Mouse (Mus musculus) liver, embryonic 16.5 days (tissue): ENCODE results near the gene Bysl. TPM values are rescaled to one million over a fixed set of nuclear protein-coding genes. Genes with fewer than 3 reads are reported as not detected.

Experiments used
- ATAC-seq: fragments of 200-750 bp; cut with Nextera tagmentation; 2 replicates; pipeline ENCODE4 v1.8.0; 2017; ENCODE audit warnings: low read depth, mild to moderate bottlenecking, moderate number of reproducible peaks, moderate library complexity
- H3K27ac ChIP-seq: fragments of 300-500 bp; sonication (generic); 2 replicates; pipeline ENCODE4 v1.5.1; 2014; ENCODE audit warnings: mild to moderate bottlenecking, low read length
- H3K27me3 ChIP-seq: fragments of 300-500 bp; sonication (generic); 2 replicates; pipeline ENCODE4 v1.6.1; 2014; ENCODE audit warnings: low read depth, low read length, mixed read lengths; ENCODE audit not compliant: control insufficient read depth, insufficient read depth
- H3K36me3 ChIP-seq: fragments of 300-500 bp; sonication (generic); 2 replicates; pipeline ENCODE4 v1.6.1; 2014; ENCODE audit warnings: mild to moderate bottlenecking; ENCODE audit not compliant: control insufficient read depth, insufficient read depth
- H3K4me1 ChIP-seq: fragments of 300-500 bp; sonication (generic); 2 replicates; pipeline ENCODE4 v1.6.1; 2014; ENCODE audit warnings: low read depth, low read length, mixed read lengths; ENCODE audit not compliant: control insufficient read depth
- H3K4me2 ChIP-seq: fragments of 300-500 bp; sonication (generic); 2 replicates; pipeline ENCODE4 v1.6.1; 2014; ENCODE audit warnings: low read depth, low read length, mixed read lengths
- H3K4me3 ChIP-seq: fragments of 300-500 bp; sonication (generic); 2 replicates; pipeline ENCODE4 v1.5.1; 2014; ENCODE audit warnings: low read depth, mild to moderate bottlenecking, low read length
- H3K9ac ChIP-seq: fragments of 300-500 bp; sonication (generic); 2 replicates; pipeline ENCODE4 v1.6.1; 2014; ENCODE audit warnings: low read depth, low read length
- H3K9me3 ChIP-seq: fragments of 300-500 bp; sonication (generic); replicated peaks from 2 replicates; pipeline ENCODE4 v1.6.1; 2016; ENCODE audit warnings: low read length; ENCODE audit not compliant: control insufficient read depth
- WGBS: fragments of 180-500 bp; shearing (Covaris S2); extraction: QIAGEN DNeasy Blood & Tissue Kit; methylation state at CpG from one replicate; pipeline ENCODE4 v1.1.7; 2014; ENCODE audit not compliant: insufficient replicate concordance; 5-methylcytosine and 5-hydroxymethylcytosine counted together
- polyA plus RNA-seq: library from polyadenylated mRNA; unstranded; fragments of >200 nt; fragmentation: Nextera tagmentation; extraction: Ambion mirVana; gene quantifications from 2 replicates; pipeline ENCODE4 v1.2.1, GENCODE M21; 2015

Gene Bysl
- polyA plus RNA-seq, 1 experiment from 2014 or later: 12.5 TPM

DNA sequence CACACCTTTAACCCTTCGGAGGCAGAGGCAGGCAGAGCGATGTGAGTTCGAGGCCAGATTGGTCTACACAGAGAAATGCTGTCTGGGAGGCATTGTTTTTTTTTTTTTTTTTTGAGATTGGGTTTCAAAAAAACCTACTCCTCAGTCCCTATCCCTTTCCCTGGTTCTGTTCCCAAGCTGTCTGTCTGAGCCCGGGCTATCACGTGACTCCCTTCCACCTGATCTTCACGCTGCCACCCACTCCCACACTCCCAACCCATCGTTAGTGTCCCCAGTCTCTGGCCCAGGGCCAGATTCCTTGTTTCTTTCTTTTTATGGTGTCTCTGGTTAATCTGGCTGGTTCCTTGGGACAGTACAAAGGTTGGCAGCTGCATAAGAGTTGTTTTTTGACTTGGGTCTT lies 60.2 kb downstream of the Bysl start:
- Histone ChIP-seq H3K9me3 (no peaks in the 10 kb centered on the region), H3K4me1 (peaks cover 11% of the 10 kb centered on the region), H3K4me2 (no peak overlapping the region), H3K4me3 (no peak overlapping the region), H3K27me3 (no peaks in the 10 kb centered on the region), H3K27ac (no peak overlapping the region), H3K36me3 (no peaks in the 10 kb centered on the region), H3K9ac (no peak overlapping the region)
- 71% methylated on average over 7 of the region's 7 CpGs for WGBS
- no peak for ATAC-seq

Other genes starting within 250 kb of the Bysl start
- gene Mrps10, start 242.6 kb downstream of the Bysl start, polyA plus RNA-seq: 31.7 and 34.3 TPM in 2 replicates
- 0.14 and 0.39 TPM in 2 replicates for gene Guca1b, start 226.1 kb downstream of the Bysl start, polyA plus RNA-seq
- 0.97 and 2.0 TPM in 2 replicates for gene Guca1a, start 210.9 kb downstream of the Bysl start, polyA plus RNA-seq
- gene AI661453, start 174.9 kb downstream of the Bysl start, polyA plus RNA-seq: 0.60 and 0.77 TPM in 2 replicates
- gene 1700001C19Rik, start 174.1 kb downstream of the Bysl start, polyA plus RNA-seq: 1.7 and 2.3 TPM in 2 replicates
- 14.2 and 14.3 TPM in 2 replicates for gene Taf8, start 109.2 kb downstream of the Bysl start, polyA plus RNA-seq
- 300 and 331 TPM in 2 replicates for gene Ccnd3, start 106.4 kb downstream of the Bysl start, polyA plus RNA-seq
- gene Med20, start 90 bp upstream of the Bysl start, polyA plus RNA-seq: 22.3 and 22.4 TPM in 2 replicates
- 0.97 and 1.1 TPM in 2 replicates for gene Gm20517, start 97 bp upstream of the Bysl start, polyA plus RNA-seq
- gene Usp49, start 19.2 kb upstream of the Bysl start, polyA plus RNA-seq: 2.9 and 3.6 TPM in 2 replicates
- gene Tomm6, start 76.9 kb upstream of the Bysl start, polyA plus RNA-seq: 213 and 224 TPM in 2 replicates
- gene Frs3, start 77.5 kb upstream of the Bysl start, polyA plus RNA-seq: 1.3 and 1.5 TPM in 2 replicates
- 0.05 TPM in 1 of 2 replicates, not detected in the other for gene Gm21981, start 83.0 kb upstream of the Bysl start, polyA plus RNA-seq
- gene Prickle4, start 83.2 kb upstream of the Bysl start, polyA plus RNA-seq: 0.25 TPM in 1 of 2 replicates, not detected in the other
- not detected in 2 replicates for gene Pgc, start 115.3 kb upstream of the Bysl start, polyA plus RNA-seq
- 5.5 and 5.9 TPM in 2 replicates for gene Tfeb, start 125.5 kb upstream of the Bysl start, polyA plus RNA-seq
- gene Mdfi, start 223.2 kb upstream of the Bysl start, polyA plus RNA-seq: 0.47 and 0.84 TPM in 2 replicates